Comparison of ENCODE assay signal across 8 mouse cellular contexts in genomic region chr2:174110783-174111549, GRCm38 (mm10). TPM values are rescaled to one million over a fixed set of nuclear protein-coding genes. Genes with fewer than 3 reads are reported as not detected.
DNase-seq lines count a peak whose midpoint lies in the region; ATAC-seq and TF ChIP-seq lines count a peak whose summit lies in the region.

No protein-coding gene starts in this region.

- DNase-seq in layer of hippocampus, adult 2 months (ENCODE audit: low spot score in 2 of 2): no peak
- no peak for DNase-seq in layer of hippocampus, postnatal 36 days
- DNase-seq in c-Kit-positive CD71-positive TER-119-negative erythroid progenitor cells, embryonic 14.5 days (ENCODE audit: low read depth): peak; percentile 27
- peak; percentile 58 for DNase-seq in gastrocnemius, postnatal 10 days
- no peak for DNase-seq in layer of hippocampus, adult 18-20 months (ENCODE audit: low spot score in 2 of 2)

- no peaks in the 10 kb centered on the region for H3K9me3 ChIP-seq in kidney, embryonic 15.5 days (replicated peaks)
- no peaks in the 10 kb centered on the region for H3K9me3 ChIP-seq in stomach, embryonic 14.5 days (ENCODE audit: control insufficient read depth, low read depth, low read length)

- peak; percentile 4 for ATAC-seq in kidney, embryonic 15.5 days (replicated peaks; ENCODE audit: low FRiP score)
- peak; percentile 45 for ATAC-seq in megakaryocyte, adult 5-6 weeks (ENCODE audit: poor library complexity, severe bottlenecking)
- peak; percentile 36 for ATAC-seq in stomach, embryonic 14.5 days (ENCODE audit: insufficient number of reproducible peaks, insufficient read depth, low FRiP score, low read depth)

- peak overlapping the region; percentile 75 for H3K9ac ChIP-seq in kidney, embryonic 15.5 days
- H3K9ac ChIP-seq in stomach, embryonic 14.5 days (replicated peaks; ENCODE audit: low read depth, low read length): peak overlapping the region; percentile 89

- H3K27me3 ChIP-seq in kidney, embryonic 15.5 days: peaks cover 4% of the 10 kb centered on the region; the same call in 1 of the 2 replicates
- H3K27me3 ChIP-seq in stomach, embryonic 14.5 days (ENCODE audit: control insufficient read depth, insufficient read depth, low read length): no peaks in the 10 kb centered on the region

- WGBS in kidney, embryonic 15.5 days: 44% methylated on average over 33 of the region's 33 CpGs
- WGBS in stomach, embryonic 14.5 days: 50% methylated on average over 33 of the region's 33 CpGs

- H3K4me3 ChIP-seq in layer of hippocampus, adult 2 months: peak overlapping the region; percentile 50
- peak overlapping the region; percentile 61 for H3K4me3 ChIP-seq in kidney, embryonic 15.5 days (replicated peaks)
- peak overlapping the region; percentile 45 for H3K4me3 ChIP-seq in stomach, embryonic 14.5 days (ENCODE audit: low read depth, low read length)

- H3K4me1 ChIP-seq in kidney, embryonic 15.5 days: peaks cover 37% of the 10 kb centered on the region
- H3K4me1 ChIP-seq in stomach, embryonic 14.5 days (ENCODE audit: control insufficient read depth, insufficient read depth, low read length): peaks cover 12% of the 10 kb centered on the region; the same call in 1 of the 2 replicates

- H3K36me3 ChIP-seq in kidney, embryonic 15.5 days: peaks cover 25% of the 10 kb centered on the region
- H3K36me3 ChIP-seq in stomach, embryonic 14.5 days (ENCODE audit: control insufficient read depth, insufficient read depth, low read length): peaks cover 2% of the 10 kb centered on the region; the same call in 1 of the 2 replicates

- H3K4me2 ChIP-seq in kidney, embryonic 15.5 days: peak overlapping the region; percentile 89
- H3K4me2 ChIP-seq in stomach, embryonic 14.5 days (replicated peaks; ENCODE audit: low read depth, low read length): peak overlapping the region; percentile 94

- no peak for TF ChIP-seq CTCF in layer of hippocampus, adult 2 months (conservative IDR thresholded peaks at IDR 0.05)

- peak overlapping the region; percentile 76 for H3K27ac ChIP-seq in layer of hippocampus, adult 2 months
- H3K27ac ChIP-seq in kidney, embryonic 15.5 days: peak overlapping the region; percentile 58; the same call in 1 of the 2 replicates
- H3K27ac ChIP-seq in stomach, embryonic 14.5 days (ENCODE audit: low read length): peak overlapping the region; percentile 28; the same call in 1 of the 2 replicates

RNA-seq across cellular contexts. Expression of gene Npepl1, which starts 0.8 kb away (rescaled TPM):
- total RNA-seq in layer of hippocampus, adult 2 months (2021): 10 to 100 TPM; 12.3 to 14.2 TPM
- 10 to 100 TPM in 1 of 2 experiments, 1 to 10 TPM in 1; 9.9 to 10.2 TPM for total RNA-seq in layer of hippocampus, postnatal 36 days (2021)
- total RNA-seq in gastrocnemius, postnatal 10 days (2021): 10 to 100 TPM; 65.4 to 71.4 TPM
- polyA plus RNA-seq in kidney, embryonic 15.5 days (2015; fragmentation: Nextera tagmentation; extraction: Ambion mirVana): 43.1 and 48.2 TPM in 2 replicates
- total RNA-seq in megakaryocyte, adult 5-6 weeks (2015): 21.3 and 23.1 TPM in 2 replicates
- 16.7 and 17.0 TPM in 2 replicates for total RNA-seq in megakaryocyte, adult 5-6 weeks (2017)
- 48.1 and 56.1 TPM in 2 replicates for polyA plus RNA-seq in stomach, embryonic 14.5 days (2014; fragmentation: Nextera tagmentation; extraction: Ambion mirVana)
- 10 to 100 TPM; 10.8 to 12.7 TPM for total RNA-seq in layer of hippocampus, adult 18-20 months (2021)

RNA-seq across cellular contexts. Expression of gene Stx16, which starts 34.9 kb away (rescaled TPM):
- total RNA-seq in layer of hippocampus, adult 2 months (2021): 10 to 100 TPM; 72.6 to 75.1 TPM
- 10 to 100 TPM; 65.2 to 67.0 TPM for total RNA-seq in layer of hippocampus, postnatal 36 days (2021)
- total RNA-seq in gastrocnemius, postnatal 10 days (2021): 10 to 100 TPM; 24.2 to 32.2 TPM
- 11.2 and 12.8 TPM in 2 replicates for polyA plus RNA-seq in kidney, embryonic 15.5 days (2015; fragmentation: Nextera tagmentation; extraction: Ambion mirVana)
- 28.8 and 33.8 TPM in 2 replicates for total RNA-seq in megakaryocyte, adult 5-6 weeks (2015)
- total RNA-seq in megakaryocyte, adult 5-6 weeks (2017): 30.4 and 31.0 TPM in 2 replicates
- 11.2 and 11.7 TPM in 2 replicates for polyA plus RNA-seq in stomach, embryonic 14.5 days (2014; fragmentation: Nextera tagmentation; extraction: Ambion mirVana)
- 10 to 100 TPM; 68.8 to 71.3 TPM for total RNA-seq in layer of hippocampus, adult 18-20 months (2021)

Comparison
In these comparisons a context has a peak if more than half of its experiments do, and no peak if none do; other contexts are left out.
1. DNase-seq: peak in c-Kit-positive CD71-positive TER-119-negative erythroid progenitor cells, embryonic 14.5 days (single experiment) and gastrocnemius, postnatal 10 days (single experiment); none in layer of hippocampus, adult 2 months (0 of 2), layer of hippocampus, postnatal 36 days (0 of 2) and layer of hippocampus, adult 18-20 months (0 of 2).
2. Peak in every context shown above with its lines, with median percentiles within 50 percentile points of each other: H3K27ac ChIP-seq, H3K4me3 ChIP-seq and ATAC-seq.